Mouse (Mus musculus): ENCODE measurements around the gene 4930469K13Rik.
"Not testable (repeated sequence)": the region's sequence is repeated elsewhere in the genome, so short reads cannot be mapped to it uniquely, and the experiment has no call there.

4930469K13Rik gene

DNA sequence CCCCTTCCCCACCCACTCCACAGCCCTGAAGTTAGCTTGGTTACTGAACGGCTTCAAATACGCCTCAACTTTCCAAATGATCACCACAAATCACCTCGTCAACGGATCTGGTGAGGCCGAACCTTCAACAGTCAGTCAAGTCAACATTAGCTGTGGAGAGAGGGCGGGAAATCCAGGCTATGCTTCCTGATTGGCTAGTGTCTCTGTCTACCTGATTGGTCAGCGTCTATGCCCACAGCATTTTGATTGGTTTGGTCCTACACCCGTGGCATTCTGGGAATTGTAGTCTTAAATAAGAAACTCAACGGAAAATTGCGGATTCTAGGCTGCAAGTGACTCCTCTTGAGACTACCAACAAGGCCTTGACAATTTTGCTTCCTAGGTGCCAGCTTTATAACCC is at the start of gene 4930469K13Rik:
Gene 4930469K13Rik (minus strand): TSS at position 133 of the 400 bp plus-strand sequence.
- no peak for DNase-seq

DNA sequence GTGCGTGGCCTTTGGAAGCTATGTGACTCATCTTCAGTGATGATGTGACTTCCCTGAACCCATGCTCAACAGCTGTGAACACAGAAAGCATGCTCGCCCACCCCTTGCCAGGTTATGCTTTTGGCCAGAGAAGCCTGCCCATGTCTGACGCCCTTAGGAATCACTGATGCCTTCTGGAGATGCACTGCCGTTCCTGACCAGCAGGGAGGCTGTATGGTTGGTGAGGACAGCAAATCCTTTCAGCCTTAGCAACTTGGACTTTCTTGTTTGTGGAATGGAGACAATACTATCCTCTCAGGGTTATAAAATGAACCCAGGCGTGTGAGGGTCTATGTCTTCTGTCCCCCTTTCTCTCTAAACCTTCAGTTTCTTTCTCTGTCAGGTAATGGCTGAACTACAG is 48.6 kb upstream of the 4930469K13Rik start:
- DNase-seq: no peak

DNA sequence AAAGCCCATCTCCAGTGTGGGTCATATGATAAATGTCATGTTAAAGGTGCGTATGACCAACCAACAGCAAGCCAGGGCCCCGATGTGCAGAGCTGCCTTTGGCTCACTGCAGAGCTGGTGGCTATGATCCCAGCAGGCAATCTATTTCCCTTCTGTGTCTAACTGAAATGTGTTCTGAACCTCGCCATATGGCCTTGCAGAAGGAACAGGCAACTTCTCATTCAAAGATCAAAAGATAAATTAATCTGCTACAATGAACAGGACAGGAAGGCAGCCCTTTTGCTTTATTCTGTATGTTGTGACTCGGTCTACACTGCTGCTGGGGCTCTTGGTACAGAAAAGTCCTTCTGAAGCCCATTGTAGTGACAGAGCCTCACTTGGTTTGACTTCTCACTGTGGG is 46.1 kb upstream of the 4930469K13Rik start:
- peak; percentile 42 for DNase-seq

DNA sequence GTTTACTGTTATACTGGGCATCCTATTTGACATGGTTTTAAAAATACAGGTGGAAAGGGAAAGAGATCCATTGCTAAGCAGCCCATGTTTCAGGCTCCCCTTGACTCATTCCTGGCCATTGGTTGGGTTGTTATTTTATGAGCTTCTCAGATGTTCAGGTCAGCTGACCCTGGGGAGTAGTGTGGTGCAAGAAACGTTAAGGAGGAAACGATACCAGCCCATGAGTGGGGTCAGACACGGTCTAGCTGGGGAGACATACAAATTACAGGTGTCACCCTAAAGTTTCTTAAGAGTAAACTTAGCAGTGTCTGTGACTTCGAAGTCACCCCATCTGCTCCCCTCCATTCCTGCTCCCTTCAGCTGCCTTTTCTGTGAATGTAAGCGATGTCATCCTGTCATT is 45.6 kb upstream of the 4930469K13Rik start:
- no peak for DNase-seq

DNA sequence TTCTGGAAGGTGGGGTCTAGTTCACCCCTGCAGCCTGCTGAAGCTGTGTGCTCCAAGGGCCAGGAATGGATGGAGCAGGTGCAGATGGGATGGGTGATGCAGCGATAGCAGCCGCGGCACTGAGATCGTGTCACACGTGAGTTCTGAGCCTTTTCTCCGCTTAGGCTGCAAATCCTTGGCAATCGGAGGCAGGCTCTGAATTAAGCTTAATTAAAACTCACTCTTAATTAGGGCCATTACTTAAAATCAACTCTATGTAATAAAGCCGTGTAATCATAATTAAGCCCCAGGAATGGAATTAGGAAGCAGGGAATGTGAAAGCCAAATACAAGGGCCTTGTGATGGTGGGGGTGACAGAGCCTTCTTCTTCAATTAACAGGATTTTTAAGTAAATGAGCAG is 40.9 kb upstream of the 4930469K13Rik start:
- DNase-seq: no peak

DNA sequence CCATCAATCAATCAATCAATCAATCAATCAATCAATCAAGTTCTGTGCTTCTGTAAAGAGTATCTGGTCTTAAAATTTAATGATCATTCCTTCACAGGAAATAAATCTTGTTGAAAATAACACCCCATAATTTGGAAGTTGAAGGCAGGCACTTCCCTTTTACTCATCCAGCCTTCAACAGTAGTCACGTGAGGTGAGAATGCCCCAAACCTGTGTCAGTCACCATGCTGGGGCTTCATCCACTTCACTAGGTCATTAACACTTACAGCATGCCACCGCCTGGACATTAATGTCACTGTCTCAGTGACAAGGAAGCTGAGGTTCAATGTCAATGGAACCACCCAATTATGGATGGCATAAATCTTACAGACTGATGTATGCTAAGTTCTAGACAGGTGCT is 30.1 kb upstream of the 4930469K13Rik start:
- DNase-seq: no peak

DNA sequence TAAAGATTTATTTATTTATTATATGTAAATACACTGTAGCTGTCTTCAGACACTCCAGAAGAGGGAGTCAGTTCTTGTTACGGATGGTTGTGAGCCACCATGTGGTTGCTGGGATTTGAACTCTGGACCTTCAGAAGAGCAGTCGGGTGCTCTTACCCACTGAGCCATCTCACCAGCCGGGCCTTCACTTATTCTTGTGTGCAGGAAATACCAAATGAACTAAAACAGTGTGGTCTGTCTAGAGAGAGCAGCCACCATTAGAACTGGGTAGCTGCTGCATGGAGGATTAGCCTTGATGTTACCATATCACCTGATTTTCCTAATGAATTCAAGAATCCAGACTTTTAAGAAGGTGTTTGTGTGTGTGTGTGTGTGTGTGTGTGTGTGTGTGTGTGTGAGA is 27.4 kb upstream of the 4930469K13Rik start:
- DNase-seq: not testable (repeated sequence)

DNA sequence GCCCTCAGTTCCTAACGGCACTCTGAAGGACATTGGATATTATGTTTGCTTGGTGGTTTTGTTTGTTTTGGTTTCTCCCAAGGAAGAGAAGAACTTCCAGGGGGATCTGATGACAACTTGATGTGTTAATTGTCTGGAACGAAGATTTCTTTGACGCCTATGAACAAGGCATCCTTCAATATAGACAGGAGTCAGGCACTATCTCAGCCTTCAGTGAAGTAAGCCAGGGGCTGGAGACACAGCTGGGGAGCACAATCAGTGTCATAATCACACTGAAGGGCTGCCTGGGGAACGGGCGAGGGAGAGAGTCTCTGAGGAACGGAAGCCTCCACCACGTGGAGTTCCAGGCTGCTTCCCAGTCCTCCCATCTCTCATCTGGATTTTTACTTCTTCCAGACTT is 26.5 kb upstream of the 4930469K13Rik start:
- no peak for DNase-seq

DNA sequence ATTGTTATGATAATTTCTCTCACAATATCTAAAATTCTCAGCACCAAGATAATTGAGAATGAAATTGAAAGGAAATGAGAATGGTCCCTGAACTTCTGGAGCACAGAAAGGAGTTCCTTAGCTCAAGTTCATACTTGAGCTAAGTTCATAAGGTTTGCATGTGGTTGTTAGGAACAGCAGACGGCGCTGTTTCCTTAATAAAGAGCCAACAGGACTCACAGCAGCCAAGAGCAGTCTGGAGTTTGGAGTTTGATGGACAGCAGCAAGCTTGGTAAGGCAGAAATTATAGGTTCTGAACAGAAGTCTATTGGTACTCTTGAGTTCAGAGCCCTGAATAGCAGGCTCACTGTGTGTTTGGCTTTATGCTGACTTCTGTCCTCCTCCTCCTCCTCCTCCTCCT is 24.8 kb upstream of the 4930469K13Rik start:
- DNase-seq: peak; percentile 7

DNA sequence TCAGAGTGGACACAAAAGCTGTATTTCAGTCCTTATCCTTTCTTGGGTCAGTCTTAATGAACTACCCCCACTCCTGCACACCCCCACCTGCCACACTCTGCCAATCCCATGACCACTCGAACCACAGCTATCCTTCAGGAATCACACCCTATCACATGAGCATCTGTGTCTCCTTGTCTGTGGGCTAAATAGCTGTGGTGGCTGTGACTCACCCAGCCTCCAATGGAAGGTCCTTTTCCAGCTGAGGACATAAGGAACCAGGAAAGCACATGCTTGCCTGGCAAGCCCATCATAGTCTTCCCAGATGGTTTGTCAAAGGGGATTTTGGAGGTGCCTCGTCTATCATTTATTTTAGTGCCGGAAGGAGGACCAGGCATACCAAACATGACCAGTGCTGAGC is 20.0 kb upstream of the 4930469K13Rik start:
- no peak for DNase-seq

DNA sequence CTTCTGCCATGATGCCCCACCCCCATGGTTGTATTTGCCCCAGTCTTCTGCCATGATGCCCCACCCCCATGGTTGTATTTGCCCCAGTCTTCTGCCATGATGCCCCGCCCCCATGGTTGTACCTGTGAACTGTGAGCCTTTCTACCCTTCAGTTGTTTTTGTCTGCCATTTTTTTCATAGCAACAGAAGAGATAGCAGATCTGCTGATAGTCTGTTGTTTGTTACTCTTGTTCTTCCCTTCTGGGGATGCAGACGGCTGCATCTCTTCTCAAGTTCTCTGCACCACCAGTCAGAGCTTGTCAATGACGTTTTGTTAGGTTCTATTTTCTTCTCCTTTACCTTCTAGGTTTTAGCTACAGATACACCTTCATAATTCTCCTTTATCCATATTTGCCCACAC is 19.2 kb upstream of the 4930469K13Rik start:
- DNase-seq: no peak

DNA sequence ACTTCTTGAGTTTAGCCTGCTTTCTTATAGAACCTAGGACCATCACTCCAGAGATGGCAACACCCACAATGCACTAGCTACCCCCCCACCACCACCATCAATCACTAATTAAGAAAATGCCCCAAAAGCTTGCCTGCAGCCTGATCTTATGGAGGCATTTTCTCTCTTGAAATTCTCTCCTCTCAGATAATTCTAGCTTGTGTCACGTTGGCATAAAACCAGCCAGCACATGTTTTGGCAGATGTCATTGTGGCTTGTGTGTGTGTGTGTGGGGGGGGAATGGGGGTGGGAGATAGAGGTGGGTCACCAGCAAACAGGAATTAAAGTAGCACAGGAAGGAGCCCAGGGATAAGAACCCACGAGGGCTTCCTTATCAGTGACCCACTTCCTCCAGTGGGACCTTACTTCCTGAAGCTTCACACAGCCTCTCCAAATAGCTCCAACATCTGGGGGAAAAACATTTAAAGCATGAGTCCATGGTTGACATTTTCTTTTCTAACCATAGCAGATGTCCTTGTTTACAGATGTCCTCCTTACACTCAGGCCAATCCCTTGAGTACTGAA is 18.3 kb upstream of the 4930469K13Rik start:
- no peak for DNase-seq

DNA sequence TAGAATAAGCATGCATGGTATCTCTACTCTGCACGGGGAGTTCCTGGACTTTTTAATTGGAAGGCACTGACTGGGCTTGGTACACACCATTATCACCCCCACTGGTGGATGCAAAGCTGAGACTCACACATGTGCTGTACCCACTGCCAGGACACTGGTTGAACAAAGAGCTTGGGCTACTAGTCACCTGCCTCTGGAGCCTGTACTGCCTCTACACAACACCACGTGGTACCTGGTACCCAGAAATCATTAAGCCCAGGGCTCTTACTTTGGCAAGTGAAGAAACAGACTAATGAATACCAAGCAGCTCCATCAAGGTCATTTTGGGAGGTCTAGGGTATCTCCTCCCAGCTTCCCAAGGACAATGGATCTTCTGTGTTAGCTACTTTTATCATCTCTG is 15.4 kb upstream of the 4930469K13Rik start:
- DNase-seq: no peak

DNA sequence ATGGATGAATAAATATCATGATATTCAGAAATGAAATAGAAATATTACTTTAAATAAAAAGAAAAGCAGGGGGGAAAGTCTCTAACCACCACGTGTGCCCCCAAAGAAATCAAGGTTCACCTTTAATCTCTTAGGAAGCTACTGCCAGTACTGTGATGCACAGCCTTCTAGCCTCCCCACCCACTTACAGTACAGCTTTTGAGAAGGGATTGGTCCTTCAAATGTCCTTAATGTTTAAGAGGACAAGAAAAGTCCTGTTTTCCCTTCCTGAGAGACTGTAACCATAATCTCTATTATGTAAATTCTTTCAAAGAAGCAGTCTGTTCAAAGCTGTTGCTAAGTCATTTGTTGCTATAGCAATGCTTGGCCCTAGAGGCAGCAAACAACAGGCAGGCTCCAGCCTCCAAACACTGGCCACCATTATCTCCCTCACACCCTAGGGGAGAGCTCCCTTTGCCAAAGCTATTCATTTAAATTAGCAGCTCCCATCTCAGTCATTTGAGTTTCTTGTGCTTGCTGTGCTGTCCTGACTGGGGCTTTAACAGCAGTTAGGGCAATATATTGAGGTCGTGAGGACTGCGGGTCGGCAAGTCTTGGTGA is 14.5 kb upstream of the 4930469K13Rik start:
- DNase-seq: peak; percentile 1

DNA sequence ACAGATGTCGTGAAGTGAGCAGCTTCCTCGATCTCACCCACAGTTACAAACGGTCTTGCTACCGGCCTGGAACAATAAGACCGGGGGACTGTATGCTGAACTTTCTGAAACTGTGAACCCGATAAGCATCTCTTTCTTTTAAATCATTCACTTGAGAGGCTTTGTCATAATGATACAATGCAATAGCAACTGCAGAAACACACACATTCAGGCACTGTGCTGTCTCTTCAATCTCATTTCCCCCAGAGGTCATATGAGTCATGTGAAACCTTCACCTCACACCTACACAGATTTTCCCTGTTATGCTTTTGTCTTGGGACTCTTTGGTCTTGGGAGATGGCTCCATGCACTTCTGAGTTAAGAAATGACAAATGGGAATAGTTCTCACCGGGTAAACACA is 13.6 kb upstream of the 4930469K13Rik start:
- DNase-seq: no peak

DNA sequence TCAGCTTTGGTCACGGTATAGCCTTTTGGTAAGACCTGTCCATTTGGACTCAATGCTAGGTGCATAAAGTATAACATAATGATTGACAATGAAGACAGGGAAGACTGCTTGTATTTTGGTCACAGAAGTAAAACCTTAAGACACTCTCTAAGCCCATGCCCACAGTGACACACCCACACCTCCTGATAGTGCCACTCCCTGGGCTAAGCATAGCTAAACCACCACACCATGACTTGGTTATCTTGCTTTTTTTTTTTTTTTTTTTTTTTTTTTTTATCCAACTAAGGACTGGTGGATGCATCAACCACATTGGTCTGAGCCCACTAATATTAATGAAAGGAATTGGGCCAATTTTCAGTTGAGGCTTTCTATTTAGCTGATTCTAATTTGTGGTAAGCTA is 10.9 kb upstream of the 4930469K13Rik start:
- DNase-seq: no peak

DNA sequence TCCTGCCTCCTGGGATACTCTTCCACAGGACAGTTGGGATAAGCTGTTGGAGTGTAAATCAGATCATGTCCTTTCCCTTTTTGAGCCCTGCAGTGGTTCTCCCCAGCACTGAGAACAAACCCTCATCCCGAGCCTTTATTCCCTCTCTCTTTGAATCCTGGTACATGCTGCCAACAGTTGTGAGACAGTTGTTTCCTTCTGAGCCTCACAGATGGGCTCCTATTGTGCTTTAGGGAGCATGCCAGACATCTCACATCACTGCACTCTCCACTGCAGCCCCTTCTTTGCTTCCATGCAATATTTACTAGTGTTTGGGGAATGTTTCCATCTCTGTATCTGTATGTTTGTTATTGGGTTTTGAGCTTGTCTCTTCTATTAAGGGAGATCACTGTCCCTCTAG is 6.6 kb upstream of the 4930469K13Rik start:
- no peak for DNase-seq

DNA sequence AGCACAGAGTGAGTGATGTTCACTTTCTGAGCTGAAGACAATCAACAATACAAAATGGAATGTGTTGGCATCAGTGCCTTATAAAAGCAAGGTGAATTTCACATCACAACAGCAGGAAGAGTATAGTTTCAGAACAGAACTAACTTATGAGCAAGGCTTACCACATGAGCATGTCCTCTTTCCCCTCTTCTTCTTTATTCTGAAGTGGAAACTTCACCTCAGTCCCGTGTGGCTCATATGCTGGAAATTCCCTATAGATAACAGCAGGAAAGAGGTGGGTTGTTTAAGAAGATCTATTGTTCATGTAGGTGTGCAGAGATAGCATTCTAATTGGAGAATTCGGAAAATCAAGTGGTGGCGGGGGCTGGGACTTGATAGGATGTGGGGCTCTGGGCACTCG is 3.5 kb upstream of the 4930469K13Rik start:
- no peak for DNase-seq

DNA sequence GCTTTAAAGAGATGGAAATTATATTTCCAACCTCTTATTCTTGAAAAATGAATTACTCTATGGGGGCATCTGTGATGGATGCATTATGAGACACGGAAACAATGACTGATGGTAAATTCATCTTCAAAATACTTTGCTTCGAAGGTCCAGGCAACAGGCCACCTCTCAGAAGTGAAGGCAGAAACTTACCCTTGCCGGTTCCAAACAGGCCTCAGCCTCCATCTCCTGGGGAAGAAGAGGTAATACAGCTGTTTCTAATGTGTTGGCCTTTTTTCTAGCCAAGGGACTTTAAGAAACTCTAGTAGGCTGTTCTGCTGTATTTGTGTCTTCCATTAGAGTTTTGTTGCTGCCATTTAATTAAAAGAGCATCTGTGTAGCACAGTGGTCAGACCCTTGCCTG is 11.3 kb downstream of the 4930469K13Rik start:
- no peak for DNase-seq

DNA sequence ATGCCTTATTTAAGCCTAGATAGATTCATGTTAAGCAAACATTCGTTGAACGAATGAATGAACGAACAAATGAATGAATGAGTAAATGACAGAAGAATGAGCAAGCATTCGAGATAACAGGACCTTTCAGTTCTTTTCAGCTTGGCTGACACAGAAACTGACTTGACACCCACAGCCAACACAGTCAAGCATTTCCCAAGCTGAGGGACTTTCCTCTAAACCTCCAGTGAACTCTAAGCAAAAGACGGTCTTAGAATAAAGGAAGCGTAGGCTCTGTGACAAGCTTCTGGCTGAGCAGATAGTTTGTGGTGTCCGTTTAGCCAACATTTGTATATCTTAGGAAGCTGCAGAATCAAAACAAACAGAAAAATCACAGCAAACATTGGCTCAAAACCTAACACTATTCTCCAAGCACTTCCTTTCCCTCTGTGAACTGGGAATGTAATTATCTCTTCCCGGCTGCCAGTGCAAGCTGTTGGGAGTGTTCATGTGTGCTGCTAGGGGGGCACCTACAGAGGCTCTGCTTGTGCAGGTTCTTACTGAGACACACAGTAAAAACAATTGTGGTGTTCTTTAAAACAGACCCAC is 12.1 kb downstream of the 4930469K13Rik start:
- no peak for DNase-seq

DNA sequence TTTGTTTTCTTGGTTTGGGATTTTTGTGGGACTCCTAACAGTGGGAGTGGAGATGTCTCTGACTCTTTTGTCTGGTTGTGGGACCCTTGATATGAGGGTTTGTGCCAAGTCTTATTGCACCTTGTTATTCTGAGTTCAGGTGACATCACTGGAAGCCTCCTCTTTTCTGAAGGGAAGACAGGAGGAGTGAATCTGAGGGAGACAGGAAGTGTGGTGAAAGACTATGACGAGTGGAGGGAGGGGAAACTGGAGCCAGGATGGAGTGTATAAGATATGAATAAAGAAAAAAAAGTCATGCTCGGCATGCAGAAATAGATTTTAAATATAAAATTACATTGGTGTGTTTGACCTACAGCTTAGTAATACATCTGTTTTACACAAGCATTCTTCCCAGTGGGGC is 13.7 kb downstream of the 4930469K13Rik start:
- no peak for DNase-seq

DNA sequence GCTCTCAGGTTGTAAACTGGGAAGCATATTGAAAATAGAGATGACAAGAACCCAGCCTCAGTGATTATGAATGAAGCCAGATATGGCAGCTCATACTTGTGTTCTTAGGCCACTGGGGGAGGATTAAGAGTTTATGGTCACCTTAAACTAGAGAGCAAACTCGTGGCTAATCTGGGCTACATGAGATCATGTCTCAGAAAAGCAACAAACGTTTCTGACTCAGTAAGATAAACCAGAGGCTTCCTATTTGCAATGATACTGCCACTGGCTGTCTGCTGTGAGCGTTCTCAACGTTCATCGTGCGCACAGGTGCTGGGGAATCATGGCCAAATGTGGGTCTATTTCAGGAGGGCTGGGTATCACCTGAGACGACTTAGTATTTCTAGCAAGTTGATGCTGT is 14.6 kb downstream of the 4930469K13Rik start:
- DNase-seq: no peak

DNA sequence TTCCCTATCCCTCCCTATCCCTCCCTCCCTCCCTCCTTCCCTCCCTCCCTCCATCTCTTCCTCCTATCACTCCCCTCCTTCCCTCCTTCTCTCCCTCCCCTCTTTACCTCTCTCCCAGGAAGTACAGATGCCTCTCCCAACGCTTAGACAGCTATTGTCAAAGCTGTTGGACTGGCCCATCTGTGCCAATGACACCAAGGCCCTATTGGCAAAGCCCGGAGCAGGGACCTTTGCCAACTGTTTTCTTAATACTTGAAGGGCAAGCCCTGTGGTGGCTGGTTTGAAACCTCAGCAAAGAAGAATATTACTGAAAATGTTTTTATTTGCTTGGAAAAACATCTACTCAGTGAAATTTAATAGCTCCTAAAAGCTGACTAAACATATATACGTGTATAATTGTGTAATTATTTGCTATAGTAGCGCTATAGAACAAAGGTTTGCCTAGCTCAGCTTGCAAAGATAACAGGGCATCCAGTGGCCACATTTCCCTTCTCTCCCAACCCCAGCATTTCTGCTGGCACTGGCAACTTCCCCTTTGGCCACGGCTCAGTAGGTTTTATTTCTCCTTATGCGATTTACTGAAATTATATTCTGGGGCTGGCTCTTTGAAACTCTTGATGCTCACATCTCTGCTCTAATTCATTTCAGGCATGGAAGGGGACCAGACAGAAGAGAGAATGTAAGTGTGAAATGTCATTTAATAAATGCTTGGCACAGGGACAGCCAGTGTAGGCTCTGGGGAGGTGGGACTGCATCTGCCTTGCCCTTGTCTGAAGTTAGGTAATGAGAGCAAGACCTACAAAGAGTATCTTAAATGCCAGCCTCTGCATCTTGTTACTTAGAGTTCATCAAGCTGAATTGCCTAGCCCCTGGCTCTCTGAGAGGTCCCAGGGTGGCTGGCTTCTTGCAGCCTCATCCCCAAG is 18.6 kb downstream of the 4930469K13Rik start:
- DNase-seq: no peak

DNA sequence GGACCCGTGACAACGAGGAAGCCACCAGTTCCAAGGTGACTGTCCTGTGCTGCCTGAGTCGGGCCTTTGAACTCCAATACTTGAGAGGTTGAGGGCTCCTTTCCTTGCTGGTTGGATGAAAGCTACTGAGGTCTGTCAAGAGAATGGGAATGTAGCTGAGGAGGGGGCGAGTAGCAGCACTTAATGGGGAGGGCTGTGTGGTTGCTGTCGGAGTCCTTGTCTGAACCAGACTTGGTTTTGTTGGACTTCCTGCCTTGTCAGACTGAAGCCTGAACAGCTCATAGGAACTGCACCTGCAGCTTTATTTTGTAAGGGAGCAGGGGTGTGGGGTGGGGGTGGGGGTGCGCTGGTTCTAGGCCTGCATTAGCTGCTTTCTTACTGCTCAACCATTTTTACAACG is 19.8 kb downstream of the 4930469K13Rik start:
- DNase-seq: no peak

All from cerebellum, adult 11 months (tissue).